Comparison of ENCODE assay signal across 8 mouse cellular contexts in genomic region chr16:77236509-77237271, GRCm38 (mm10).
DNase-seq lines count a peak whose midpoint lies in the region; ATAC-seq lines count a peak whose summit lies in the region.

No protein-coding gene starts in this region.

- H3K4me3 ChIP-seq in forebrain, embryonic 16.5 days (replicated peaks; ENCODE audit: low read length): peak overlapping the region; percentile 49
- H3K4me3 ChIP-seq in hindbrain, embryonic 15.5 days: peak overlapping the region; percentile 38
- H3K4me3 ChIP-seq in midbrain, embryonic 13.5 days (replicated peaks): peak overlapping the region; percentile 42
- H3K4me3 ChIP-seq in stomach, embryonic 16.5 days (replicated peaks; ENCODE audit: low read length): peak overlapping the region; percentile 33

- H3K27ac ChIP-seq in forebrain, embryonic 16.5 days (ENCODE audit: low read length): peak overlapping the region; percentile 99
- H3K27ac ChIP-seq in hindbrain, embryonic 15.5 days (replicated peaks): peak overlapping the region; percentile 95
- peak overlapping the region; percentile 98 for H3K27ac ChIP-seq in midbrain, embryonic 13.5 days
- H3K27ac ChIP-seq in stomach, embryonic 16.5 days (ENCODE audit: low read length): peak overlapping the region; percentile 44

- H3K36me3 ChIP-seq in forebrain, embryonic 16.5 days (ENCODE audit: control insufficient read depth, insufficient read depth): no peaks in the 10 kb centered on the region
- H3K36me3 ChIP-seq in hindbrain, embryonic 15.5 days: no peaks in the 10 kb centered on the region
- no peaks in the 10 kb centered on the region for H3K36me3 ChIP-seq in midbrain, embryonic 13.5 days
- no peaks in the 10 kb centered on the region for H3K36me3 ChIP-seq in stomach, embryonic 16.5 days (ENCODE audit: control insufficient read depth, insufficient read depth, low read length)

- peaks cover 17% of the 10 kb centered on the region for H3K4me1 ChIP-seq in forebrain, embryonic 16.5 days (replicated peaks; ENCODE audit: control insufficient read depth, insufficient read depth, low read length)
- H3K4me1 ChIP-seq in hindbrain, embryonic 15.5 days (replicated peaks): peaks cover 8% of the 10 kb centered on the region; the same call in 1 of the 2 replicates
- peaks cover 42% of the 10 kb centered on the region for H3K4me1 ChIP-seq in midbrain, embryonic 13.5 days (replicated peaks)
- peaks cover 10% of the 10 kb centered on the region for H3K4me1 ChIP-seq in stomach, embryonic 16.5 days (ENCODE audit: control insufficient read depth, insufficient read depth, low read length)

- WGBS in forebrain, embryonic 16.5 days: 2% methylated on average over 13 of the region's 13 CpGs
- WGBS in hindbrain, embryonic 15.5 days: 5% methylated on average over 13 of the region's 13 CpGs
- 6% methylated on average over 13 of the region's 13 CpGs for WGBS in midbrain, embryonic 13.5 days
- 35% methylated on average over 13 of the region's 13 CpGs for WGBS in stomach, embryonic 16.5 days

- DNase-seq in adrenal gland, adult 2 months: peak; percentile 43
- DNase-seq in cerebellum, adult 11-12 months: peak; percentile 79
- DNase-seq in left cerebral cortex, adult 18-20 months (ENCODE audit: low spot score in 2 of 2): peak; percentile 77 to 82
- DNase-seq in thymus, postnatal 36 days: no peak

- peak; percentile 90 for ATAC-seq in forebrain, embryonic 16.5 days
- ATAC-seq in hindbrain, embryonic 15.5 days (ENCODE audit: low FRiP score, low read depth): peak; percentile 88
- ATAC-seq in midbrain, embryonic 13.5 days: peak; percentile 91
- peak; percentile 66 for ATAC-seq in stomach, embryonic 16.5 days (ENCODE audit: insufficient read depth, low FRiP score)

- H3K4me2 ChIP-seq in forebrain, embryonic 16.5 days (ENCODE audit: low read length): peak overlapping the region; percentile 59
- H3K4me2 ChIP-seq in hindbrain, embryonic 15.5 days: peak overlapping the region; percentile 52
- peak overlapping the region; percentile 64 for H3K4me2 ChIP-seq in midbrain, embryonic 13.5 days (replicated peaks)
- peak overlapping the region; percentile 49 for H3K4me2 ChIP-seq in stomach, embryonic 16.5 days (ENCODE audit: low read depth, low read length)

- H3K27me3 ChIP-seq in forebrain, embryonic 16.5 days (replicated peaks; ENCODE audit: control insufficient read depth, insufficient read depth, low read length): no peaks in the 10 kb centered on the region
- H3K27me3 ChIP-seq in hindbrain, embryonic 15.5 days: no peaks in the 10 kb centered on the region
- no peaks in the 10 kb centered on the region for H3K27me3 ChIP-seq in midbrain, embryonic 13.5 days
- no peaks in the 10 kb centered on the region for H3K27me3 ChIP-seq in stomach, embryonic 16.5 days (ENCODE audit: control insufficient read depth, insufficient read depth, low read length)

- peak overlapping the region; percentile 71 for H3K9ac ChIP-seq in forebrain, embryonic 16.5 days (replicated peaks; ENCODE audit: low read depth, low read length)
- H3K9ac ChIP-seq in hindbrain, embryonic 15.5 days: peak overlapping the region; percentile 50
- peak overlapping the region; percentile 76 for H3K9ac ChIP-seq in midbrain, embryonic 13.5 days (replicated peaks)
- H3K9ac ChIP-seq in stomach, embryonic 16.5 days (ENCODE audit: low read length): peak overlapping the region; percentile 58

- H3K9me3 ChIP-seq in forebrain, embryonic 16.5 days (ENCODE audit: control insufficient read depth, low read length): no peaks in the 10 kb centered on the region
- no peaks in the 10 kb centered on the region for H3K9me3 ChIP-seq in hindbrain, embryonic 15.5 days
- no peaks in the 10 kb centered on the region for H3K9me3 ChIP-seq in midbrain, embryonic 13.5 days
- no peaks in the 10 kb centered on the region for H3K9me3 ChIP-seq in stomach, embryonic 16.5 days (replicated peaks; ENCODE audit: control insufficient read depth, low read length)

Comparison
In these comparisons a context has a peak if more than half of its experiments do, and no peak if none do; other contexts are left out.
1. DNase-seq: peak in adrenal gland, adult 2 months (single experiment), cerebellum, adult 11-12 months (single experiment) and left cerebral cortex, adult 18-20 months (2 of 2); none in thymus, postnatal 36 days (0 of 2).
2. H3K27ac ChIP-seq: peak in every context shown above with its lines; median percentile 99 in forebrain, embryonic 16.5 days; 98 in midbrain, embryonic 13.5 days; 95 in hindbrain, embryonic 15.5 days; 44 in stomach, embryonic 16.5 days.
3. Peak in every context shown above with its lines, with median percentiles within 50 percentile points of each other: ATAC-seq, H3K4me2 ChIP-seq, H3K4me3 ChIP-seq and H3K9ac ChIP-seq.